Mouse (Mus musculus) CD4-positive, CD25-positive, alpha-beta regulatory T cell, adult 2 months (primary cell): ENCODE data around the gene Slc24a3.

Experiments
- DNase-seq: peaks from one replicate; pipeline ENCODE4 v3.0.0-alpha.2; 2012; ENCODE audit warnings: low read depth, low spot score

Slc24a3 gene

DNA sequence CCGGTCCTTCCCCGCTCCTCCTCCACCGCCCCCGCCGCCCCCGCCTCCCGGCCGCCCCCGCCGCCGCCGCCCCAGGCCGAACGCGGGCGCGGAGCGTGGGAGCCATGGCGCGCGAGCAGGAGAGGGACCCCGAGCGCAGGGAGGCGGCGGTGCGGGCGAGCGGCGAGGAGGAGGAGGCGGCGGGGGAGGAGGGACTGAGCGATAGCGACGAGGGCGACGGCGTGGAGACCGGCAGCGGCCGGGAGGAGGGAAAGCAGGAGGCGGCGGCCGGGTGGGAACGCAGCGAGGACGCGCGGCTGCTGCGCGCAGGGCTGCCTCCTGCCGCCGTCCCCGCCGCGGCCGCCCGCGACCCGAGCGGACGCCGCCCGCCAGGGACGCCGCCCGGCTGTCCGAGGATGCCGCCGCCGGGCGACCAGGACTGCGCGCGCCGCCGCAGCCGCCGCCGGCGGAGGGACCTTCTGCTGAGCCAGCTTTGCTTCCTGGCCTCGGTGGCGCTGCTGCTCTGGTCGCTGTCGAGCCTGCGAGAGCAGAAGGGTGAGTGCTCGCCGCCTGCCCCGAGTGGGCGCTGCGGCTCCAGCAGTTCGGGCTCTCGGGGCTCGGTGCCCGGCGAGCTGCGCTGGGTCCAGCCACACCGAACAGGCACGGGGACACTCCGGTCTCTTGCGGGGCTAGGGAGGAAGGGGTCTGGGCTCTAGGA, at the start of gene Slc24a3:
TSS of gene Slc24a3 (plus strand) at position 91 of the 697 bp plus-strand sequence.
- peak; percentile 73 for DNase-seq

DNA sequence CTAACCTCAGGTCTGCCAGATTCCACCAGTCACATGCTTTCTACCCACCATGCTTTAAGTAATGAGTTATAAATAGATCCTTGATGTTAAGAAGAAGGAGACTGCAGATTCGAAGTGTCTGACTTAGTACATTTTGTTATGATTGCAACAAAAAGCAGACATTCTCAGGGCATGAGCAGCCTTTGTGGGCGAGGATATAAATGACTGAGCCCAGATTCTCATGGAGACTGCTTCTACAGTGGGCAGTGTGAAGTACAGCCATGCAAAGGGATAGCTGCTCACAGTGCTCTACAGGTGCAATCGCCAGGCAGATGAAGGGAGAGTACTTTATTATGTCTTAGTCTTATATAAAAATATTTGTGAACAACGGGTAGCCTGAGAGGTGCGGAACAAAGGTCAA, 49.8 kb upstream of the Slc24a3 start:
- DNase-seq, result no peak

- no peak for DNase-seq
Measured at GRCm38 (mm10) chr2:145127747-145128146, 39.8 kb upstream of the Slc24a3 start.

DNA sequence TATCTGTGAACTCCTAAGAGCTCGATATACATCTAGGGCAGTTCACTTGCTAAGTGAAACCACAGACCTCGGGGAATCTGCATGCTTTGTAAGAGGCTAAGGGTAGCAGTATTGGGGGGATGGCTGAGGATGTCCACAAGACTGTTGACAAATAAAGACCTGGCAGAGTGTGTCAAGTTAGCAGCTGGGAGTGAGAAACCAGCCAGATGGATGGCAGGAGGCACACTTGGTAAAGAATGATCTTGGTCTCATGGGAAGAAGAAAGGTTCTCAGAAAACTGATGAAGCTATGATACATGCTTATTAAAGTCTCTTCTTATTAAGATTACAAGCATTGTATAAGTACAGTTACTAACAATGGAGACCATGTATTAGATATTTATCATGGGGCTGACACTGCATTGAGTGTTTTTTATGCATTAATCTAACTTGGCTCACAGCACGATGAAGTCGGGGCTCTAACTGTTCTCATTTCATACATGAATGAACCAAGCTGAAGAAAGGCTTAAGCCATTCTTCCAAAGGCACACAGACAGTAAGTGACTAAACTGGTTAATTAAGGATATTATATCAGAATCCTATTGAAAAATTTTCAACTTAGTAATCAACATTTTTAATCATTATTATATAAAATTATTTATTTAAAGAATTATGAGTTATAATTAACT, 30.8 kb upstream of the Slc24a3 start:
- DNase-seq, result no peak

DNA sequence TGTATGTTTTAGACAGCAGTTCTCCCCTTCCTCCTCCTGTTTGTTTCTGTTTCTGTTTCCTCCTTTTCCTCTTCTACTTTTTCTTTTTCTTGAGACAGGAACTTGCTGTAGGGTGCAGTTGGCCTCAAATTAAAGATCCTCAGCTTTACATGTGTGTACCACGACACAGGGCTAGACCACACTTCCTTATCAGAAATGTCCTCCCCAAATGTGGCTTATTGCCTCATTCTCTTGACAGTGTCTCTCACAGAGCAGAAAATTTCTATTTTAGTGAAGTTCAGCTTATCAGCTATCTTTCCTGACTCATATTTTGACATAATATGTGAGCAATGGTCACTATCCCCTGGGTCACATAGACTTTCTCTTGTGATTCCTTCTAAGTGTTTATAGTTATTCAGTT, 17.1 kb upstream of the Slc24a3 start:
- DNase-seq, result no peak

GRCm38 (mm10) chr2:145150821-145151220, 16.7 kb upstream of the Slc24a3 start:
- no peak for DNase-seq

GRCm38 (mm10) chr2:145152281-145152680, 15.3 kb upstream of the Slc24a3 start:
- DNase-seq, result no peak

DNA sequence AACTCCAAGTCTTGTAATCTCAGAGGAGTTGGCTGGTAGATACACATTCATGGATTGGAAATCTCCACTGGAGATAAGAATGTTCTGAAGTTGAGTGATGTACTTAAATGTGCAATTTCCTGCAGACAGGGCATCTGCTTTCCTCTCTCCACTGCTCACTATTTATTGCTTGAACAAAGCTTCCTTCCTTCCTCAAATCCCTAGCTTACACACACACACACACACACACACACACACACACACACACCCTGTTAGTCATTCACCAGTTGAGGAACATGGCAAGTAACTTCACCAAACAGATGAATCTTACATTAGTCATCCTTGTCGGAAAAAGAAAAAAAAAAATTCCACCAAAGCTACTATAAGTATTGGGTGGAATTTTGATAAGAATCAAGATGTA, 8.6 kb upstream of the Slc24a3 start:
- DNase-seq, result no peak

DNA sequence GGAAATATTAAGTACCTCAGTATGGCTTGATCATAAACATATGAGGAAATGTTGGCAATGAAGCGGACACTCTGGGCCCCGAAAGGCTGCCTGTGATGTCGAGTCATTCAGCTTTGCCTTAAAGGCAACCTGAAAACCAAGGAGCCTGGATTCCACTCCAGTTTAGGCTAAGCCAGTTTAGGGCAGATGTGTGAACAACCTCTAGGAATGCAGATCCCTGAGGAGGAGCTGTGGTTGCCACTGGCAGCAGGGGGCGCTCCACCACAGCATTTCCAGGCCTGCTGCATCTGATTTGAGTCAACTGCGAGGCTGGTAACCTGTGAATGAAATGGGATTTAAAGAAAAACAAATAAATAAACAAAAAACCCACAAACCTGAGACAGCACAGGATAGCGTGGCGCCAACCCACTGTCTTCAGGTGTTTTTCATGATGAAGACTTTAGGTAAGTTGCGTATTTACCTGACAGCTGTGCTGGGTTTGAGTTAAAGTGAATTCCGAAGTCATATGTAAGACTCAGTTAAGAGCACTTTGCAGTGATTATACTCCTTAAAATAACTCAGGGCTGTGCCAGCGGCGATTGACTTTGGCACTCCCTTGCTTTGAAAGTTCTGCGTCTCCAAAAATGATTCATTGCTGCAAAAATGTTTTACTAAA, 6.4 kb upstream of the Slc24a3 start:
- DNase-seq, result peak; percentile 83

GRCm38 (mm10) chr2:145164086-145164485, 3.5 kb upstream of the Slc24a3 start:
- DNase-seq, result no peak

DNA sequence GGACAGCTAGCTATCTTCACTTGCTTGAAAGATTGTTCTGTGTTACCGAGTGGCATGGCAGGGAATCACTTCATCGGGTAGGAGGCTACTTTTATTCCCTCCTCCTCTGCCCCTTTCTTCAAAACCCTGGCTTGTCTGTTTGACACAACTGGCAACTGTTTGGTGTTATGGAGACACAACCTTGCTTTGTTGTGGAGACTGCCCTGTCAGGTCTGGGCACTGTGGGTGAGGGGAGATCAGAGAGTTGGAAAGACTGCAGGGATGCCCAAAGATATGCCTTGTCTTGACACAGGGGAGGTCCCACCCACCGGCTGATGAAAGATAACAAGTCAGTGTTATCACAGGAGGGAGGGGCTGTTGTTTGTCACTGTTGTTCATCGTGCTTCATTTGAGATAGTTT, 3.0 kb upstream of the Slc24a3 start:
- DNase-seq, result peak; percentile 10

- DNase-seq, result no peak
Measured at GRCm38 (mm10) chr2:145165076-145165475, 2.5 kb upstream of the Slc24a3 start.

- no peak for DNase-seq
Measured at GRCm38 (mm10) chr2:145165854-145166253, 1.7 kb upstream of the Slc24a3 start.

DNA sequence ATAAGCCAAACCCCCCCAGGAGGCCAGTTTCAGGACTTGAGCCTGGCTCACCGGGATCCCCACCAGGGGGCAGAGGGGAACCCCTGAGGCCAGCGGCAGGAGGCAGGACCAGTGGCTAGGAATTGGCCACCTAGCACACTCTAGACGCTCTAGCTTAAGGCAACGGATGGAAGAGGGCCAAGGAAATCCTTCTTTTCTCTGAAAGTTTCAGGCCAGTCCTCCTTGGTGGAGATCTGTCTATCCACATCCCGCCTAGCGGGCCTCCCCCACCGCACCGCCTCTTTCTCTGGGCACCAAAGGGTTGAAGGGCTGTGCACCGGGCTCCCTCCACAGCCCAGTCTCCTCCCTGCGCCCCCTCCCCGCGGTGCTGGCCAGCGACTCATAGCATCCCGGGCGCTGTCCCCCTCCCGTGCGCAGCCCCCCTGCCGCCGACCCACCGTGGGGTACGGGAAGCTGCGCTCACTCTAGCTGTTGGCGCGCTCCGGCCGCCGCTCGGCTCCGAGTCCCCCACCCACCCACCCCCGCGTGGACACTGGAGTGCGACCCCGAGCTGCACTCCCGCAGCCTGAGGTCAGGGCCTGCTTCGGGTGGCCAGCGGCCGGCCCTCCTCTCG, 397 bp upstream of the Slc24a3 start:
- DNase-seq, result peak; percentile 46

- DNase-seq, result no peak
Measured at GRCm38 (mm10) chr2:145168405-145168971, 934 bp downstream of the Slc24a3 start.

GRCm38 (mm10) chr2:145172978-145173655, 5.6 kb downstream of the Slc24a3 start:
- DNase-seq, result no peak

- DNase-seq, result no peak
Measured at GRCm38 (mm10) chr2:145175036-145175435, 7.5 kb downstream of the Slc24a3 start.

DNA sequence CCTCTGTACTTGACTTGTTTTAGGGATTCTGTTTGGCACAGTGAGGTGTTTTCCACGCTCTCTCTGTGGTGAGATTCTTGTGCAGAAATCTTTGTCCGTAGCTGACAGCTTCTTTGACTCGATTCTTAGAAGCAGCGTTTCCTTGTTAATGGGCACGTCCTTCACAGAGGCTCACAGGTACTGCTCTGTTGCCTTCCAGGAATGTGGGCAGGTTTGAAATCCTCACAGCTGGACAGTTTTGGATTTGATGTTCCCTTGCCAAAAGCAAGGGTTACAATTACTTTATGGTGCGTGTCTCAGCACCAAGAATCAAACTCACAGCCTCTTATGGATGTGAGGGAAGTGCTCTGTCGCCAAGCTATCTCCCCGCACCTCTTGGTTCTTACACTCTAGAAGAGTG, 14.9 kb downstream of the Slc24a3 start:
- no peak for DNase-seq

DNA sequence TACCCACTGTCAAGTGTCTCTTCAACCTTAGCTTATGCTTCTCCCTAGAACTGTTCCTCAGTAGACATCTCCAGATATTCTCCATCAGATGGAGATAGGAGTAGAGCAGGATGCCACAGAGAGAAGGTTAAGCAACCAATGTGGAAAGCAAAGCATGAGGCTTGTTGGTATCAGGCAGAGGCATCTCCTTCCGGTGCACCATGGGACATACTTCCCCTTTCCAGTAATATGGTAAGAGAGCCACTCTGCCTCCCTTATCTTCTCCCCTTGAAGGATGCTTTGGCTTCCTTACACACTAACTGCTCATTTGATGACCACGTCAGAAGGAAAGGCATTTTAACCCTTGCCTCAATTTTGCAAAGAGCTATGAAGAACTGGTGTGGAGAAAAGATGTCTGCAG, 21.3 kb downstream of the Slc24a3 start:
- DNase-seq, result no peak

GRCm38 (mm10) chr2:145196043-145196442, 28.5 kb downstream of the Slc24a3 start:
- DNase-seq, result peak; percentile 6

DNA sequence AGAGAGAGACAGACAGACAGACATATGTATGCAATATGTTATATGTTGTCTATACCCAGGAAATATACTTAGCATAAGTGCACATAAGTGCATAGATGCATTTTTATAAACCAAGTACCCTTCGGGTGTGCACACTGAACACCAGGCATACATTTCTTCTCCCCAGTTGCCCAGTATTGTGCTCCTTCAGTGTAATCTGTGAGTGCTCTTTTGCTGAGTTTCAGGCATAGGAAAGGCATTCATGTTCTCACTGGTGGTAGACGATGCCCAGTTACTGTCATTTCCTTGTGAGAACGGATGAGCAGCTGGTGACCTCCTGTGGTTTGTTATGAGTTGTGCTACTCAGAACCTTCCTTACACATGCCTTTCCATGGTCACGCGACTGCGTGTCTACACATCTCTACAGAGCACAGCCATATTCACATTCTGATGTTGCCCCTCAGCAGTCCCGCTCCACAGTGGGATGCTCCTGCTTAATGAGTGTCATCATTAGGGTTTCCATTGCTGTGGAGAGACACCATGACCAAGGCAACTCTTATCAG, 29.0 kb downstream of the Slc24a3 start:
- DNase-seq, result peak; percentile 47
